Mouse (Mus musculus): ENCODE measurements around the gene Adgrf3.

DNA sequence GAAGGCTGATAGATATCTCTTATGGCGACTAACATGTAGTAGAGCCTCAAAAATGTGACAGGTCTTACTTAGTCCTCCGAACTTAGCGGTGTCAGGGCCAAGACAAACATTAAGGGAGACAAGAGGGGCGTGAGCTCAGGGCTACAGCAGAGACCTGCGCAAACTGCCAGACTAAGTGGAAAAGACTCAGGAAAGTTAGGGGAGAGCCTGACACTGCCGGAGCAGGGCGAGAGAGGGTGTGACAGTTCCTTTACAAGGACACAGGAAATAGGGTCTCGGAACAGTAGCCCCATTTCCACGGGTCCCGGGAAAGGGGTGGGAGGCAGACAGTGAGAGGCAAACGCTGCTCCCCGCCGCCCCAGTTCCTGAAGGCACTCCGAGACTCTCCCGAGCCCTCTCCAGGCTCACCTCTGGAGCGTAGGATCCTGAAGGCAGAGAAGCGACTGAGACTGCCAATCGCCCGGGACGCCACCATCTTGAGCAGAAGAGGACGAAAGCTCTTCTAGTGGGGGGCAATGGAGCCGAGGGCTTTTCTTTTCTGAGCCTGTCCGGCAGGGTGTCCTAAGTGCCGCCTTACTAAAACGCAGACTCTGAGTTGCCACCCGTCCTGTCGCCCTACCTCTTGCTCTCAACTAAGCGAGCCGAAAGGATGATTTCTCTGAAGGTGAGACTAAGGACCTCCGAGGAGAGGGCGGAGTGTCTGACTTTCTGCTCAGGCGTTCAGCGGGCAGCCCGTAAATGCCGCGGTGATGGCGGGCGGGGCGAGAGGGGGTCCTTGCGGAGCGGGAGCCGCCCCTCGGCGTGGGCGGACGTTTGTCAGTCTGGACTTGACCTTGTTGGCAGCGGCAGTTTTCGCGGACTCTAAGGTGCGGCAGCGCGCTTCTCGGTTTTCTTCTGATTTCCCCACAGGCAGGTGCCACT lies 50.8 kb downstream of the Adgrf3 start, which contains the start of the genes Hadha and Hadhb:
- TF ChIP-seq POLR2AphosphoS2 (IDR thresholded peaks at IDR 0.05; ENCODE audit: insufficient read length, low read depth) (peak; percentile 88), E2F4 (IDR thresholded peaks at IDR 0.05; ENCODE audit: insufficient read depth) (no peak), CEBPB (IDR thresholded peaks at IDR 0.05; ENCODE audit: insufficient read depth, poor library complexity, severe bottlenecking) (no peak), TCF12 (IDR thresholded peaks at IDR 0.05; ENCODE audit: insufficient read depth, poor library complexity, severe bottlenecking) (no peak), MYOG (IDR thresholded peaks at IDR 0.05; ENCODE audit: control insufficient read depth in 1 of 3, insufficient read depth in 1 of 3, insufficient read length in 2 of 3, low read depth in 2 of 3) (no peak), POLR2A (IDR thresholded peaks at IDR 0.05; ENCODE audit: insufficient read length, low read depth) (peak; percentile 82), USF1 (IDR thresholded peaks at IDR 0.05; ENCODE audit: low read depth) (no peak), TCF3 (IDR thresholded peaks at IDR 0.05; ENCODE audit: insufficient read length, low read depth) (no peak), MYOD1 (IDR thresholded peaks at IDR 0.05; ENCODE audit: control insufficient read depth in 1 of 3, insufficient read length in 2 of 3, low read depth in 2 of 3) (no peak)

Measured in myocyte (in vitro differentiated cells).